Mouse (Mus musculus) forebrain, embryonic 13.5 days (tissue): ENCODE results near the gene Gm20388. TPM values are rescaled to one million over a fixed set of nuclear protein-coding genes. Genes with fewer than 3 reads are reported as not detected.

Experiments
- ATAC-seq: fragments of 200-750 bp; cut with Nextera tagmentation; 2 replicates; pipeline ENCODE4 v1.8.0; 2017
- H3K27ac ChIP-seq: fragments of 300-500 bp; sonication (generic); 2 replicates; pipeline ENCODE4 v1.5.1; 2015; ENCODE audit warnings: inconsistent platforms, mild to moderate bottlenecking, moderate library complexity
- H3K27me3 ChIP-seq: fragments of 300-500 bp; sonication (generic); 2 replicates; pipeline ENCODE4 v1.6.1; 2015; ENCODE audit warnings: mild to moderate bottlenecking, inconsistent platforms
- H3K36me3 ChIP-seq: fragments of 300-500 bp; sonication (generic); 2 replicates; pipeline ENCODE4 v1.6.1; 2015; ENCODE audit warnings: mild to moderate bottlenecking, inconsistent platforms; ENCODE audit not compliant: poor library complexity, severe bottlenecking
- H3K4me1 ChIP-seq: fragments of 300-500 bp; sonication (generic); 2 replicates; pipeline ENCODE4 v1.6.1; 2015; ENCODE audit warnings: inconsistent platforms
- H3K4me2 ChIP-seq: fragments of 300-500 bp; sonication (generic); 2 replicates; pipeline ENCODE4 v1.6.1; 2015; ENCODE audit warnings: inconsistent platforms, mild to moderate bottlenecking, moderate library complexity
- H3K4me3 ChIP-seq: fragments of 300-500 bp; sonication (generic); 2 replicates; pipeline ENCODE4 v1.5.1; 2015; ENCODE audit warnings: mild to moderate bottlenecking, inconsistent platforms
- H3K9ac ChIP-seq: fragments of 300-500 bp; sonication (generic); 2 replicates; pipeline ENCODE4 v1.6.1; 2015; ENCODE audit warnings: mild to moderate bottlenecking, inconsistent platforms
- H3K9me3 ChIP-seq: fragments of 300-500 bp; sonication (generic); replicated peaks from 2 replicates; pipeline ENCODE4 v1.6.1; 2016; ENCODE audit warnings: inconsistent platforms
- WGBS: fragments of 180-500 bp; shearing (Covaris S2); methylation state at CpG from one replicate; pipeline ENCODE4 v1.1.7; 2015; 5-methylcytosine and 5-hydroxymethylcytosine counted together
- polyA plus RNA-seq: library from polyadenylated mRNA; unstranded; fragments of >200 nt; fragmentation: Nextera tagmentation; extraction: Ambion mirVana; gene quantifications from 2 replicates; pipeline ENCODE4 v1.2.1, GENCODE M21; 2015

Gm20388 gene
- polyA plus RNA-seq, 1 experiment from 2014 or later = 5.6 TPM

GRCm38 (mm10) chr8:123108953-123109352 lies 3198.3 kb downstream of the Gm20388 start:
- ATAC-seq = no peak
- WGBS = 82% methylated on average over 5 of the region's 5 CpGs

GRCm38 (mm10) chr8:123110649-123111048 lies 3200.0 kb downstream of the Gm20388 start:
- H3K9me3 ChIP-seq = no peaks in the 10 kb centered on the region
- no peak overlapping the region for H3K4me3 ChIP-seq
- H3K4me2 ChIP-seq = no peak overlapping the region
- H3K4me1 ChIP-seq = no peaks in the 10 kb centered on the region
- H3K36me3 ChIP-seq = peaks cover 2% of the 10 kb centered on the region
- peaks cover 8% of the 10 kb centered on the region for H3K27me3 ChIP-seq
- ATAC-seq = peak; percentile 50; the same call in 1 of the 2 replicates
- no peak overlapping the region for H3K9ac ChIP-seq
- WGBS = 21% methylated on average over 4 of the region's 4 CpGs
- H3K27ac ChIP-seq = no peak overlapping the region

More at GRCm38 (mm10) chr8:123108953-123109352, 3198.3 kb downstream of the Gm20388 start:
- no peak overlapping the region for H3K27ac ChIP-seq
- H3K4me1 ChIP-seq = peaks cover 5% of the 10 kb centered on the region
- no peak overlapping the region for H3K4me3 ChIP-seq
- H3K9me3 ChIP-seq = no peaks in the 10 kb centered on the region
- H3K27me3 ChIP-seq = no peaks in the 10 kb centered on the region
- H3K4me2 ChIP-seq = no peak overlapping the region
- H3K36me3 ChIP-seq = peaks cover 19% of the 10 kb centered on the region
- H3K9ac ChIP-seq = no peak overlapping the region

- WGBS = 78% methylated on average over 9 of the region's 9 CpGs
- Histone ChIP-seq H3K27ac (no peak overlapping the region), H3K9ac (no peak overlapping the region), H3K4me1 (peaks cover 11% of the 10 kb centered on the region), H3K4me2 (no peak overlapping the region), H3K27me3 (peaks cover 30% of the 10 kb centered on the region), H3K4me3 (no peak overlapping the region), H3K36me3 (no peaks in the 10 kb centered on the region), H3K9me3 (no peaks in the 10 kb centered on the region)
- ATAC-seq = no peak
Measured at GRCm38 (mm10) chr8:123112892-123113291, 3202.3 kb downstream of the Gm20388 start.

- ATAC-seq = no peak
- H3K4me1 ChIP-seq = peaks cover 14% of the 10 kb centered on the region
- H3K36me3 ChIP-seq = no peaks in the 10 kb centered on the region
- WGBS = 76% methylated on average over 2 of the region's 2 CpGs
- H3K27ac ChIP-seq = no peak overlapping the region
- no peak overlapping the region for H3K4me3 ChIP-seq
- H3K9ac ChIP-seq = no peak overlapping the region
- H3K4me2 ChIP-seq = no peak overlapping the region
- no peaks in the 10 kb centered on the region for H3K9me3 ChIP-seq
- peaks cover 41% of the 10 kb centered on the region for H3K27me3 ChIP-seq
Measured at GRCm38 (mm10) chr8:123113908-123114469, 3203.3 kb downstream of the Gm20388 start.

GRCm38 (mm10) chr8:123114644-123115043 lies 3204.0 kb downstream of the Gm20388 start:
- H3K4me1 ChIP-seq = peaks cover 14% of the 10 kb centered on the region
- no peaks in the 10 kb centered on the region for H3K36me3 ChIP-seq
- peaks cover 48% of the 10 kb centered on the region for H3K27me3 ChIP-seq
- H3K4me3 ChIP-seq = no peak overlapping the region
- ATAC-seq = no peak
- no peak overlapping the region for H3K9ac ChIP-seq
- H3K9me3 ChIP-seq = no peaks in the 10 kb centered on the region
- no peak overlapping the region for H3K4me2 ChIP-seq
- H3K27ac ChIP-seq = no peak overlapping the region
- 81% methylated on average over 3 of the region's 3 CpGs for WGBS

GRCm38 (mm10) chr8:123117127-123117731 lies 3206.6 kb downstream of the Gm20388 start, which contains the start of gene Cpne7:
Cpne7 (plus strand) TSS chr8:123117374.
- under 1% methylated on average over 51 of the region's 51 CpGs for WGBS
- H3K36me3 ChIP-seq = no peaks in the 10 kb centered on the region
- H3K9me3 ChIP-seq = no peaks in the 10 kb centered on the region
- peaks cover 14% of the 10 kb centered on the region for H3K4me1 ChIP-seq
- H3K27me3 ChIP-seq = peaks cover 58% of the 10 kb centered on the region
- H3K27ac ChIP-seq = no peak within 1 kb of the TSS
- peak within 1 kb of the TSS; percentile 79 for H3K4me2 ChIP-seq
- ATAC-seq = 0 out of 2 replicates have a peak, but pooled peaks have one; percentile 36
- peak within 1 kb of the TSS; percentile 44 for H3K4me3 ChIP-seq
- peak within 1 kb of the TSS; percentile 63 for H3K9ac ChIP-seq

- Histone ChIP-seq H3K4me2 (peak overlapping the region; percentile 79), H3K4me1 (peaks cover 14% of the 10 kb centered on the region), H3K9ac (peak overlapping the region; percentile 63), H3K9me3 (no peaks in the 10 kb centered on the region), H3K27me3 (peaks cover 58% of the 10 kb centered on the region), H3K36me3 (no peaks in the 10 kb centered on the region), H3K4me3 (peak overlapping the region; percentile 44), H3K27ac (no peak overlapping the region)
- WGBS = 2% methylated on average over 17 of the region's 17 CpGs
- ATAC-seq = no peak
Measured at GRCm38 (mm10) chr8:123117744-123118143, 3207.1 kb downstream of the Gm20388 start.

- 68% methylated on average over 9 of the region's 9 CpGs for WGBS
- peaks cover 56% of the 10 kb centered on the region for H3K27me3 ChIP-seq
Measured at GRCm38 (mm10) chr8:123122059-123122458, 3211.4 kb downstream of the Gm20388 start.

GRCm38 (mm10) chr8:123122670-123123069 lies 3212.0 kb downstream of the Gm20388 start:
- H3K4me2 ChIP-seq = no peak overlapping the region
- peaks cover 5% of the 10 kb centered on the region for H3K4me1 ChIP-seq
- H3K9me3 ChIP-seq = no peaks in the 10 kb centered on the region
- no peak overlapping the region for H3K27ac ChIP-seq
- no peak for ATAC-seq
- no peak overlapping the region for H3K4me3 ChIP-seq
- H3K9ac ChIP-seq = no peak overlapping the region
- peaks cover 54% of the 10 kb centered on the region for H3K27me3 ChIP-seq
- no peaks in the 10 kb centered on the region for H3K36me3 ChIP-seq
- 84% methylated on average over 5 of the region's 5 CpGs for WGBS

More at GRCm38 (mm10) chr8:123122059-123122458, 3211.4 kb downstream of the Gm20388 start:
- Histone ChIP-seq H3K9ac (no peak overlapping the region), H3K4me1 (peaks cover 11% of the 10 kb centered on the region), H3K4me3 (no peak overlapping the region), H3K4me2 (no peak overlapping the region), H3K9me3 (no peaks in the 10 kb centered on the region), H3K27ac (no peak overlapping the region), H3K36me3 (no peaks in the 10 kb centered on the region)
- no peak for ATAC-seq

GRCm38 (mm10) chr8:123126193-123126816 lies 3215.7 kb downstream of the Gm20388 start:
- H3K27ac ChIP-seq = no peak overlapping the region
- no peaks in the 10 kb centered on the region for H3K36me3 ChIP-seq
- 4% methylated on average over 19 of the region's 19 CpGs for WGBS
- peaks cover 23% of the 10 kb centered on the region; the same call in 1 of the 2 replicates for H3K27me3 ChIP-seq
- H3K4me3 ChIP-seq = no peak overlapping the region
- no peaks in the 10 kb centered on the region for H3K4me1 ChIP-seq
- no peak overlapping the region for H3K9ac ChIP-seq
- H3K4me2 ChIP-seq = no peak overlapping the region
- no peak for ATAC-seq
- no peaks in the 10 kb centered on the region for H3K9me3 ChIP-seq

- 78% methylated on average over 9 of the region's 9 CpGs for WGBS
- Histone ChIP-seq H3K27ac (no peak overlapping the region), H3K4me3 (no peak overlapping the region)
Measured at GRCm38 (mm10) chr8:123131041-123131440, 3220.4 kb downstream of the Gm20388 start.

GRCm38 (mm10) chr8:123132953-123133352 lies 3222.3 kb downstream of the Gm20388 start:
- 85% methylated on average over 2 of the region's 2 CpGs for WGBS
- no peaks in the 10 kb centered on the region for H3K27me3 ChIP-seq
- H3K36me3 ChIP-seq = no peaks in the 10 kb centered on the region
- 0 out of 2 replicates have a peak, but pooled peaks cover 3% of the 10 kb centered on the region for H3K9me3 ChIP-seq
- no peak for ATAC-seq
- no peak overlapping the region for H3K9ac ChIP-seq
- no peak overlapping the region for H3K4me3 ChIP-seq
- no peak overlapping the region for H3K27ac ChIP-seq
- H3K4me1 ChIP-seq = peaks cover 33% of the 10 kb centered on the region
- H3K4me2 ChIP-seq = no peak overlapping the region

More at GRCm38 (mm10) chr8:123131041-123131440, 3220.4 kb downstream of the Gm20388 start:
- Histone ChIP-seq H3K9me3 (0 out of 2 replicates have a peak, but pooled peaks cover 3% of the 10 kb centered on the region), H3K4me1 (peaks cover 17% of the 10 kb centered on the region), H3K9ac (no peak overlapping the region), H3K4me2 (no peak overlapping the region), H3K36me3 (no peaks in the 10 kb centered on the region), H3K27me3 (peaks cover 11% of the 10 kb centered on the region; the same call in 1 of the 2 replicates)
- no peak for ATAC-seq
